Mouse (Mus musculus) myocyte (in vitro differentiated cells): ENCODE data around the gene Plcb4. TPM values are rescaled to one million over a fixed set of nuclear protein-coding genes. Genes with fewer than 3 reads are reported as not detected.
"Not testable (repeated sequence)": the region's sequence is repeated elsewhere in the genome, so short reads cannot be mapped to it uniquely, and the experiment has no call there.

Source experiments
- H3K27me3 ChIP-seq: one replicate; pipeline ENCODE4 v1.6.1; 2011; ENCODE audit not compliant: control insufficient read depth, insufficient read depth, insufficient read length
- H3K36me3 ChIP-seq: one replicate; pipeline ENCODE4 v1.6.1; 2011; ENCODE audit not compliant: control insufficient read depth, insufficient read depth
- H3K4me2 ChIP-seq: one replicate; pipeline ENCODE4 v1.6.1; 2011; ENCODE audit warnings: low read depth, control low read depth
- H3K4me3 ChIP-seq: one replicate; pipeline ENCODE4 v1.5.1; 2011; ENCODE audit warnings: mild to moderate bottlenecking, control low read depth, moderate library complexity
- H3K79me2 ChIP-seq: one replicate; pipeline ENCODE4 v1.6.1; 2011; ENCODE audit not compliant: control insufficient read depth, insufficient read depth
- H3ac ChIP-seq: one replicate; pipeline ENCODE4 v1.6.1; 2011; ENCODE audit not compliant: control insufficient read depth, insufficient read length
- CEBPB ChIP-seq: IDR thresholded peaks from 2 replicates; pipeline ENCODE4 v1.6.1; 2011; ENCODE audit warnings: mild to moderate bottlenecking, moderate library complexity; ENCODE audit not compliant: poor library complexity, insufficient read depth, severe bottlenecking
- E2F4 ChIP-seq: IDR thresholded peaks from one replicate; pipeline ENCODE4 v1.6.1; 2011; ENCODE audit warnings: mild to moderate bottlenecking, control low read depth, moderate library complexity; ENCODE audit not compliant: insufficient read depth
- MAX ChIP-seq: IDR thresholded peaks from one replicate; pipeline ENCODE4 v1.6.1; 2011; ENCODE audit warnings: low read depth, mild to moderate bottlenecking, control low read depth
- MYOD1 ChIP-seq, 3 experiments: IDR thresholded peaks; one replicate each; pipeline ENCODE4 v1.6.1; 2011; ENCODE audit warnings: control low read depth in 2 of 3, low read depth in 2 of 3, mild to moderate bottlenecking in 2 of 3, moderate library complexity in 1 of 3; ENCODE audit not compliant: insufficient read length in 2 of 3, control insufficient read depth in 1 of 3
- MYOG ChIP-seq, 3 experiments: IDR thresholded peaks; one replicate each; pipeline ENCODE4 v1.6.1; 2011; ENCODE audit warnings: control low read depth in 2 of 3, low read depth in 2 of 3, mild to moderate bottlenecking in 2 of 3; ENCODE audit not compliant: insufficient read length in 2 of 3, control insufficient read depth in 1 of 3, insufficient read depth in 1 of 3
- POLR2A ChIP-seq: IDR thresholded peaks from one replicate; pipeline ENCODE4 v1.6.1; 2011; ENCODE audit warnings: low read depth, mild to moderate bottlenecking, control low read depth, moderate library complexity; ENCODE audit not compliant: insufficient read length
- POLR2AphosphoS2 ChIP-seq: IDR thresholded peaks from one replicate; pipeline ENCODE4 v1.6.1; 2011; ENCODE audit warnings: low read depth, control low read depth; ENCODE audit not compliant: insufficient read length
- REST ChIP-seq: IDR thresholded peaks from one replicate; pipeline ENCODE4 v1.6.1; 2011; ENCODE audit warnings: mild to moderate bottlenecking, control low read depth, moderate library complexity; ENCODE audit not compliant: insufficient read depth, insufficient read length
- SRF ChIP-seq: IDR thresholded peaks from one replicate; pipeline ENCODE4 v1.6.1; 2011; ENCODE audit warnings: low read depth; ENCODE audit not compliant: control insufficient read depth, insufficient read length
- TCF12 ChIP-seq: IDR thresholded peaks from one replicate; pipeline ENCODE4 v1.6.1; 2011; ENCODE audit warnings: mild to moderate bottlenecking, control low read depth; ENCODE audit not compliant: poor library complexity, insufficient read depth, severe bottlenecking
- TCF3 ChIP-seq: IDR thresholded peaks from one replicate; pipeline ENCODE4 v1.6.1; 2011; ENCODE audit warnings: low read depth, control low read depth; ENCODE audit not compliant: insufficient read length
- USF1 ChIP-seq: IDR thresholded peaks from one replicate; pipeline ENCODE4 v1.6.1; 2011; ENCODE audit warnings: low read depth, mild to moderate bottlenecking, control low read depth, moderate library complexity
- polyA plus RNA-seq: library from polyadenylated mRNA; unstranded; fragments of >200 nt; fragmentation: generic; extraction: Trizol; gene quantifications from one replicate; pipeline ENCODE4 v1.2.1, GENCODE M21; 2012; ENCODE audit warnings: missing spikeins

The Plcb4 gene
- polyA plus RNA-seq, 1 experiment: 5.3 TPM

GRCm38 (mm10) chr2:135704673-135705072 lies 45.9 kb downstream of the Plcb4 start:
- Histone ChIP-seq H3K27me3 (no peaks in the 10 kb centered on the region), H3ac (no peak overlapping the region), H3K79me2 (no peaks in the 10 kb centered on the region), H3K4me3 (no peak overlapping the region), H3K4me2 (no peak overlapping the region), H3K36me3 (no peaks in the 10 kb centered on the region)
- TF ChIP-seq SRF (no peak), MYOG (IDR thresholded peaks at IDR 0.05; ENCODE audit: control insufficient read depth in 1 of 3, insufficient read depth in 1 of 3, insufficient read length in 2 of 3, low read depth in 2 of 3) (no peak), CEBPB (no peak), TCF12 (no peak), POLR2A (no peak), USF1 (no peak), MYOD1 (IDR thresholded peaks at IDR 0.05; ENCODE audit: control insufficient read depth in 1 of 3, insufficient read length in 2 of 3, low read depth in 2 of 3) (no peak), E2F4 (no peak), REST (no peak), MAX (no peak), TCF3 (no peak), POLR2AphosphoS2 (no peak)

DNA sequence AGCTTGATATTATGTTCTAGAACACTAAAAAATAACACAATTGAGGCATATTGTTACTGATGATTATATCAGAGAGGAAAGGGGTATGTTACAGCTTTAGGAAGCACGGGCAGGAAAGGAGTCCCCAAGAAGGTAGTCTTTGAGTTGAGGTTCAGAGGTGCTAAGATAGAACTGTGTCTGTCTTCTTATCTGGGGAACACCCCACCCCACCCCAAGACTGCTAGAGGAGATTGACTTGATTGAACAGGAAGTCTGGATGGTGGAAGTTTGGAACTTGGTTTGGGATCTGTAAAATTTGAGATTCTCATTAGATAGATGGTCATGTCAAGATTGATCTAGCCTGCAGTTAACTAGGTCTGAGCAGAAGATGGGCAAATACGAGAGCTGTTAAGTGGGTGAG lies 48.5 kb downstream of the Plcb4 start:
- Histone ChIP-seq H3K79me2 (no peaks in the 10 kb centered on the region), H3K4me3 (no peak overlapping the region), H3K36me3 (no peaks in the 10 kb centered on the region), H3K27me3 (no peaks in the 10 kb centered on the region), H3ac (no peak overlapping the region), H3K4me2 (no peak overlapping the region)
- TF ChIP-seq MYOG (IDR thresholded peaks at IDR 0.05; ENCODE audit: control insufficient read depth in 1 of 3, insufficient read depth in 1 of 3, insufficient read length in 2 of 3, low read depth in 2 of 3) (no peak), MAX (no peak), E2F4 (no peak), USF1 (no peak), POLR2A (no peak), SRF (no peak), TCF12 (no peak)

- Histone ChIP-seq H3K4me2 (no peak overlapping the region), H3K36me3 (no peaks in the 10 kb centered on the region), H3K27me3 (no peaks in the 10 kb centered on the region), H3ac (no peak overlapping the region), H3K4me3 (no peak overlapping the region), H3K79me2 (no peaks in the 10 kb centered on the region)
- TF ChIP-seq MYOD1 (IDR thresholded peaks at IDR 0.05; ENCODE audit: control insufficient read depth in 1 of 3, insufficient read length in 2 of 3, low read depth in 2 of 3) (no peak), USF1 (no peak), TCF3 (no peak), POLR2AphosphoS2 (no peak), MAX (no peak), REST (no peak), MYOG (IDR thresholded peaks at IDR 0.05; ENCODE audit: control insufficient read depth in 1 of 3, insufficient read depth in 1 of 3, insufficient read length in 2 of 3, low read depth in 2 of 3) (no peak), E2F4 (no peak), POLR2A (no peak), SRF (no peak), TCF12 (no peak), CEBPB (no peak)
These were observed 49.6 kb downstream of the Plcb4 start for GRCm38 (mm10) chr2:135708386-135708785.

GRCm38 (mm10) chr2:135708796-135709195 lies 50.0 kb downstream of the Plcb4 start:
- no peak overlapping the region for H3K4me2 ChIP-seq
- no peak overlapping the region for H3ac ChIP-seq
- no peak for TF ChIP-seq TCF3
- no peak for TF ChIP-seq MYOG (IDR thresholded peaks at IDR 0.05; ENCODE audit: control insufficient read depth in 1 of 3, insufficient read depth in 1 of 3, insufficient read length in 2 of 3, low read depth in 2 of 3)
- no peak for TF ChIP-seq TCF12
- no peak for TF ChIP-seq POLR2AphosphoS2
- no peak for TF ChIP-seq USF1
- no peak for TF ChIP-seq MAX
- no peak for TF ChIP-seq CEBPB
- TF ChIP-seq REST: no peak
- TF ChIP-seq E2F4: no peak
- no peak for TF ChIP-seq MYOD1 (IDR thresholded peaks at IDR 0.05; ENCODE audit: control insufficient read depth in 1 of 3, insufficient read length in 2 of 3, low read depth in 2 of 3)
- no peak for TF ChIP-seq POLR2A
- no peak for TF ChIP-seq SRF
- H3K36me3 ChIP-seq: no peaks in the 10 kb centered on the region
- H3K79me2 ChIP-seq: no peaks in the 10 kb centered on the region
- no peak overlapping the region for H3K4me3 ChIP-seq
- H3K27me3 ChIP-seq: no peaks in the 10 kb centered on the region

GRCm38 (mm10) chr2:135709736-135710135 lies 50.9 kb downstream of the Plcb4 start:
- not testable (repeated sequence) for H3K4me3 ChIP-seq, H3K36me3 ChIP-seq, H3K27me3 ChIP-seq, H3K4me2 ChIP-seq, H3K79me2 ChIP-seq, H3ac ChIP-seq
